Mouse (Mus musculus) ES-E14 (cell line): ENCODE measurements around the gene Fhit. TPM values are rescaled to one million over a fixed set of nuclear protein-coding genes. Genes with fewer than 3 reads are reported as not detected.

ENCODE experiments used
- DNase-seq: peaks from one replicate; pipeline ENCODE4 v3.0.0-alpha.2; 2013; ENCODE audit warnings: low read depth, low spot score
- H3K27ac ChIP-seq: 2 replicates; pipeline ENCODE4 v1.5.1; 2012; ENCODE audit warnings: low read depth, mild to moderate bottlenecking, low read length, moderate library complexity, mixed read lengths; ENCODE audit not compliant: poor library complexity, insufficient read depth, severe bottlenecking
- H3K36me3 ChIP-seq: 2 replicates; pipeline ENCODE4 v1.6.1; 2012; ENCODE audit warnings: mild to moderate bottlenecking, low read length, moderate library complexity, mixed read lengths; ENCODE audit not compliant: control insufficient read depth, poor library complexity, insufficient read depth, severe bottlenecking
- H3K4me1 ChIP-seq, 2 experiments: fragments of 150-350 bp in 1 of 2; sonication (generic) in 1 of 2; 2 replicates each; pipeline ENCODE4 v1.6.1; 2012; ENCODE audit warnings: low read length in 2 of 2, mild to moderate bottlenecking in 1 of 2, mixed read lengths in 1 of 2; ENCODE audit not compliant: control insufficient read depth in 2 of 2, insufficient read depth in 2 of 2, poor library complexity in 1 of 2
- H3K4me3 ChIP-seq, 2 experiments: fragments of 150-350 bp in 1 of 2; sonication (generic) in 1 of 2; 2 replicates each; pipeline ENCODE4 v1.5.1; 2012; ENCODE audit warnings: low read length in 2 of 2, low read depth in 1 of 2, mild to moderate bottlenecking in 1 of 2, mixed read lengths in 1 of 2; ENCODE audit not compliant: insufficient read depth in 1 of 2, poor library complexity in 1 of 2, severe bottlenecking in 1 of 2
- H3K9ac ChIP-seq: 2 replicates; pipeline ENCODE4 v1.6.1; 2012; ENCODE audit warnings: low read depth, mild to moderate bottlenecking, low read length, mixed read lengths; ENCODE audit not compliant: poor library complexity, insufficient read depth, severe bottlenecking
- H3K9me3 ChIP-seq: fragments of 150-350 bp; sonication (generic); 2 replicates; pipeline ENCODE4 v1.6.1; 2012; ENCODE audit warnings: low read depth, mild to moderate bottlenecking, low read length; ENCODE audit not compliant: control insufficient read depth, insufficient read depth
- CHD2 ChIP-seq: IDR thresholded peaks from 2 replicates; pipeline ENCODE4 v1.6.1; 2014; ENCODE audit warnings: mild to moderate bottlenecking, low read depth, low read length, inconsistent platforms
- HCFC1 ChIP-seq: IDR thresholded peaks from 2 replicates; pipeline ENCODE4 v1.6.1; 2012; ENCODE audit warnings: low read length, inconsistent platforms, borderline replicate concordance; ENCODE audit not compliant: insufficient read depth
- MAFK ChIP-seq: IDR thresholded peaks from 2 replicates; pipeline ENCODE4 v1.6.1; 2014; ENCODE audit warnings: mild to moderate bottlenecking, low read depth, low read length, inconsistent platforms; ENCODE audit not compliant: insufficient read depth
- ZC3H11A ChIP-seq: IDR thresholded peaks from 2 replicates; pipeline ENCODE4 v1.6.1; 2012; ENCODE audit warnings: low read depth, mild to moderate bottlenecking, inconsistent platforms, low read length, borderline replicate concordance
- ZNF384 ChIP-seq: IDR thresholded peaks from 2 replicates; pipeline ENCODE4 v1.6.1; 2012; ENCODE audit warnings: low read depth, low read length, inconsistent platforms
- in situ Hi-C, 2 experiments: fragments of 600-800 bp; cut with MboI; formaldehyde crosslinking; loops; one replicate each; pipeline ENCODE4 v1.15.1; 2025; ENCODE audit warnings: low sequenced_read_pairs in 2 of 2, inconsistent platforms in 1 of 2; ENCODE audit not compliant: unreplicated experiment in 2 of 2
- total RNA-seq: library from RNA; depleted of rRNA; stranded (reverse); fragments of 300-350 nt; gene quantifications from 2 replicates; pipeline ENCODE4 v1.2.3, GENCODE M21; 2012

The Fhit gene
- total RNA-seq, 1 experiment, result 1.0 TPM

DNA sequence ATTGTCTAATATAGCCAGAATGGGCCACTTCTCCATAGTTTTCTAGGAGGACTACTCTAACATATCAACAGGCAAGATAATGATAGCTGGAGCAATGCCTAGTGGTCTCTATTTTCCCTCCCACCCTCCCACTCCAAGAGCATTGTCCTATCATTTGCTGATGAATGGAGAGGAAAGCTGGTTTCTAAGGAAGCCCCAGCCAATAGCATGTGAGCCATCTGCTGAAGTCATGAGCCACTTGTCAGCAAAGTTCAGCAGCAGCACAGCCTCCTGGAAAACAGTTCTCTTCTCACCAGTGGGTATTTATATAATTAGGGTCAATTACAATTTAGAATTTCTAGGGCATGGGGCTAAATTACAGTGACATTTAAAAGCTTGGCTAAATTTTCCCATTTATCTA lies 1035.3 kb downstream of the Fhit start:
- no peaks in the 10 kb centered on the region for H3K4me1 ChIP-seq
- H3K4me3 ChIP-seq, result no peak overlapping the region
- no peaks in the 10 kb centered on the region for H3K9me3 ChIP-seq
- in situ Hi-C loops, result no loop called here
- no peak overlapping the region for H3K9ac ChIP-seq
- H3K27ac ChIP-seq, result no peak overlapping the region
- TF ChIP-seq ZNF384, result no peak
- no peak for TF ChIP-seq CHD2
- no peak for TF ChIP-seq ZC3H11A
- TF ChIP-seq MAFK, result no peak
- no peak for TF ChIP-seq HCFC1
- DNase-seq, result no peak
- H3K36me3 ChIP-seq, result no peaks in the 10 kb centered on the region

DNA sequence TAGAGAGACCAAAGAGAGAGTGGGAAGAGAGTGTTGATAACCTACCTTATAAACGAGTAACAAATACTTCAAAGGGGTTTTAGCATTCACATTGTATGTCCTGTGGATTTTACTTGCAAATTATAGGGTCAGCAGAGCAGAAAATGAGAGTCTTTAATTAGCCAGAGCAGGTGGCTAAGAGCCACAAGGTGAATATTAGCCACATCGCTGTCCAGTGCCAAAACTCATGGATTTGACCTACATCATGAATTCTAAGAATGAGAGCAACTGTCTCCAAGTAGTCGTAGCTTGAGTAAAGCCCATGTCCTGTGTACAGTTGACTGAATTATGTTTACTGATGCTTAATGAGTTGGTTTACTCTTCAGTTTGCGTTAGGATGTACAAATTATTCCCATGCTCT lies 1039.7 kb downstream of the Fhit start:
- H3K36me3 ChIP-seq, result no peaks in the 10 kb centered on the region
- no peak overlapping the region for H3K9ac ChIP-seq
- H3K4me1 ChIP-seq, result no peaks in the 10 kb centered on the region
- in situ Hi-C loops, result no loop called here
- TF ChIP-seq HCFC1 (no peak), ZNF384 (no peak), MAFK (no peak), ZC3H11A (no peak), CHD2 (no peak)
- DNase-seq, result no peak
- H3K9me3 ChIP-seq, result no peaks in the 10 kb centered on the region
- no peak overlapping the region for H3K4me3 ChIP-seq
- H3K27ac ChIP-seq, result no peak overlapping the region

GRCm38 (mm10) chr14:10096236-10096635 lies 1065.6 kb downstream of the Fhit start:
- no peak overlapping the region for H3K9ac ChIP-seq
- H3K9me3 ChIP-seq, result no peaks in the 10 kb centered on the region
- TF ChIP-seq ZNF384, result no peak
- no peak for TF ChIP-seq HCFC1
- no peak for TF ChIP-seq CHD2
- TF ChIP-seq MAFK, result no peak
- TF ChIP-seq ZC3H11A, result no peak
- no peak overlapping the region for H3K27ac ChIP-seq
- in situ Hi-C loops, result no loop called here
- H3K36me3 ChIP-seq, result no peaks in the 10 kb centered on the region
- DNase-seq, result no peak
- no peaks in the 10 kb centered on the region for H3K4me1 ChIP-seq
- no peak overlapping the region for H3K4me3 ChIP-seq

GRCm38 (mm10) chr14:10079062-10079461 lies 1082.8 kb downstream of the Fhit start:
- no peak for TF ChIP-seq ZNF384
- TF ChIP-seq HCFC1, result no peak
- TF ChIP-seq ZC3H11A, result no peak
- no peak for TF ChIP-seq CHD2
- no peak for TF ChIP-seq MAFK
- Histone ChIP-seq H3K9ac (no peak overlapping the region), H3K9me3 (no peaks in the 10 kb centered on the region), H3K4me1 (no peaks in the 10 kb centered on the region), H3K27ac (no peak overlapping the region), H3K36me3 (no peaks in the 10 kb centered on the region), H3K4me3 (no peak overlapping the region)
- no peak for DNase-seq
- in situ Hi-C loops, result no loop called here

DNA sequence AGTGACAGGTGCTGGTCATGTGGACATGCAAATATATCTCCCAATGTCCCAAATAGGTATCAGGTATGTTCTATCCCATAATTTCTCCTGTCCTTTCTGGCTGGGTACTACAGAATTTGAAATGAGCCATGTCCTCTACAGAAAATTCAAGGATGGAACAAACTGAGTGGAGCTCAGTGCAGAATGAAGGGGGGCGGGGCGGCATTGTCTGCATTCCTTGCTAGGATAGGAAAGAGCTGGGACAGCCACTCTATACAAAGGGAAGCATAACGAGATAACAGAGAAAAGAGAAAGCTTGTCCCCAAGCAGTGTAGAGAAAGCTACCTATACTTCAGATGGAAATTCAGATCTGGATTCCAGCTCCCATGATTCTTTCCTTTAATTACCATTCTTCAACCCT lies 1111.9 kb downstream of the Fhit start:
- no peaks in the 10 kb centered on the region for H3K36me3 ChIP-seq
- H3K27ac ChIP-seq, result no peak overlapping the region
- peaks cover 0 to 4% of the 10 kb centered on the region in 2 experiments; a peak in 2 of 4 replicates for H3K4me1 ChIP-seq
- no peak for DNase-seq
- no peak overlapping the region for H3K4me3 ChIP-seq
- H3K9me3 ChIP-seq, result no peaks in the 10 kb centered on the region
- in situ Hi-C loops, result no loop called here
- H3K9ac ChIP-seq, result no peak overlapping the region
- TF ChIP-seq MAFK (no peak), HCFC1 (no peak), CHD2 (no peak)
